Mouse (Mus musculus): Measurements from ENCODE around the gene 4930519G04Rik.
"Not testable (repeated sequence)": the region's sequence is repeated elsewhere in the genome, so short reads cannot be mapped to it uniquely, and the experiment has no call there.

Gene 4930519G04Rik

DNA sequence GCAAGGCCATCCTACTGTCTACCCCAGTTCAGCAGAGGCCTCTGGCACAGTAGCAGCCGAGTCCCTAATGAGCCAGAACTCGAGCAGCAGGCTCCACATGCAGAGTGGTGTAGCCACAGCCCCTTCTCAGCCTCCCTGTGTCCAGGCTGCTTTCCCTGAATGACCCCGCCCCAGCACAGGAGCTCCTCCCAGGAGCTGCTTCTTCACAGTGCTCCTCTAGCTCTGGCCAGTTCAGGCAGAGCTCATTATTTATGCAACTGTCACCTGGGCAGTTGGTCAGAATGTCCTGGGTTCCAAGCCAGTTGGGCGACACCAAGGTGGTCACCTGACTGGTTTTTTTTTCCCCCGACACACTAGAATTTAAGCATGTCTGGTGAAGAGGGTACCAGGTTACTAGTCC, at the start of gene 4930519G04Rik:
TSS of gene 4930519G04Rik (plus strand) at position 301 of the 400 bp plus-strand sequence.
- not testable (repeated sequence) for DNase-seq (ENCODE audit: low read depth in 2 of 2, low spot score in 2 of 2)

DNA sequence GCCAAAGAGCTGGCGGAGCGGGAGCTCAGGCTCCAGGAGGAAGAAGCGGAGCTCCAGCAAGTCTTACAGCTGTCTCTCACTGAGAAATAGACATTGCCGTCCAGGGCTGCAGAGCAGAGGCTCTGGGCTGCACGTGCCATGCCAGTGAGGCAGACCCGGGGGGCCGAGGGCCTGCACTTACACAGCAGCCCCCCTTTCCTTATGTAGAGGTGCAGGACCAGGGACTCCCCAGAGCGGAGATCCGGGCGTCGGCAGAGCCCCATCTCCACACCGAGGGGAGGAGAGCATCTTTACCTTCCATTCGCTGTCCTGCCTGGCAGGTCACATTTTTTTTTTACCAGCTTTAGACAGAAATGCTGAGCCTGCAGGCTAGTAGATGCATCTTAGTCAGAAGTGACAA, 49.1 kb upstream of the 4930519G04Rik start:
- DNase-seq (ENCODE audit: low read depth in 2 of 2, low spot score in 2 of 2): no peak

DNA sequence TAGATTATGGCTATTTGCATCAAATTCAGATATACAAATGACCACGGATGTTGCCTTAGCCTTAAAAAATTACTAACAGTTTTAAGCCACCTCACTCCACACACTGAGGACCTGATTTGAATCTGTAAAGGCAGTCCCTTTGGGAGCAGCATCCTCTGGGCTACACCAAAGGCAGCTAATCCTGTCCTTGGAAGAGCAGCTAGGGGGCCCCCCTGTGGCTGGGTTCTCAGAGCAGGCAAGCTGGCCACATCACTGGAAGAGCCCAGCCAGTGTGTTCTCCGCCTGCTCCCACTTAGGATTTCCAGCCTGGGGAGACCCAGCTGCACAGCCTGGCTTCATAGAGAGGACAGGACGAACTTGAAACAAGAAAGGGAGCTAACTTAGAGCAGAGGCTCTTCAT, 48.5 kb upstream of the 4930519G04Rik start:
- DNase-seq (ENCODE audit: low read depth in 2 of 2, low spot score in 2 of 2): no peak

DNA sequence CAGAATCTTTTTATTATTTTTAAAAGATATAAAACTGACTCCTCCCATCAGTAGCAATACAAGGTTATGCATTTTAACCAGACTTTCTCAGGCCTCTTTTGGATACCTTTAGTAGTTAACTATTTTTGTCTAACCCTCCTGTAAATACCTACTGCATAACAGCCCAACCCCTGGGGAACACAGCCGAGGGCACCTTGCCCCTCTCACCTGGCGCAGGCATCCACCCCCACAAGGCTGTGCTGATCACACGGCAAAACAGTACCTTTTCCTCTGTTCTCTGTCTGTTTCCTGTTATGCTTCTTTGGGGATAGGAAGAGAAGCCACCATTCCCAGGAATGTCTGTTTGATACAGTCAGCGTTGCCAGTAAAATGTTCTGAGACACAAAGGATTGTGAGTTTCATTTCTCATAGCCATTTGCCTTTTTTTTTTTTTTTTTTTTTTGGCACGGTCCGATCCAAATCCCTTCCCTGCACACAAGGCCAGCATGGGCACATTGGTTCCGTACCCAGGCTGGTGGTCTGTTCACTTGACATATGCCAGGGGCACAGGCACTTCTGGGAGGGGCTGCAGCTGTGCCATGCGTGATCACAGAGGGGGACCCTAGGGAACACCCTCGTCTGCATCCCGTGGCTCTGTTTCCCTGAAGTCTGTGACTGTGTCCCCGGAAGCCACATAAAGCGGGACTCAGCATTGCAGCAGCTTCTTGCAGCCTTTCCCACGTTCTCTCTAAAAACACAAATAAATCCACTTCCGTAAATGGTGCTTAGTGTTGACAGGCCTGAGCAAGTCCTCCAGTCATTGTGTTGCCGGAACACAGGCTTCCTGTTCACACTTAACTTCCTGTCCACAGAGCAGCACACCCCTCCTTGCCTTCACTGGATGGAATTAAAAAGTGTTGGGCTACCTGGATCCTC, 47.8 kb upstream of the 4930519G04Rik start:
- DNase-seq (ENCODE audit: low read depth in 2 of 2, low spot score in 2 of 2): peak; percentile 28 to 33

DNA sequence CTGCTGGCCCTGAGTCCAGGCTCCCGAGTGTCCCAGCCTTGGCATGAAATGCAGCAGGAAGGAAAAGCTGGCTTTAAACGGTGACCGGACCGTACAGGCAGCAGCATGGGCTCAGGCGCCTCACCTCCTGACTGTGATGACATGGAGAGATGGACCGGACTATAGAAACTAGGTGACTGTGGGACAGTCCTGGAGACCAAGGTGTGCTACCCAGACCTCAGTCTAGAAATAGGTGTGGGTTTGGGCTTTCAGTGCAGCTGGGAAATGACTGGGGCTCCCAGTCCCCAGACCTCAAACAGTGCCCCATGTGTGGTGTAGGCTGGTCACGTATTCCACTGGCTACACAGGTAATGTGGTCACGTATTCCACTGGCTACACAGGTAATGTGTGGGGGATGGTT, 46.8 kb upstream of the 4930519G04Rik start:
- DNase-seq (ENCODE audit: low read depth in 2 of 2, low spot score in 2 of 2): no peak

DNA sequence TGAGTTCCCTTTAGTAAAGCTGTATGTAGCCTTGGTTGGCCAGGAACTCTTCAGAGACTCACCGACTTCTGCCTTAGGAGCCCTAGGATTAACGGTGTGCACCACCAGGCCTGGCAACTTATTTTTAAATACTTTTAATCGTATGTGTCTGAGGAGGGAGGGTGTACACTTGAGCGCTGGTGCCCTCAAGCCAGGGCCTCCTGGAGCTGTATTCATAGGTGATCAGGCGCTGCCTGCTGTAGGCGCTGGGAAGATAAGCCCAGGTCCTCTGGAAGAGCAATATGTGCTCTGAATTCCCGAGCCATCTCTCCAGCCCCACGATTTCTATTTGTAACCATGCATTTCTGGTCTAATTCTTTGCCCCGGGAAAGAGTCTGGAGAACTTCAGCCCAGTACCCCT, 46.4 kb upstream of the 4930519G04Rik start:
- no peak for DNase-seq (ENCODE audit: low read depth in 2 of 2, low spot score in 2 of 2)

DNA sequence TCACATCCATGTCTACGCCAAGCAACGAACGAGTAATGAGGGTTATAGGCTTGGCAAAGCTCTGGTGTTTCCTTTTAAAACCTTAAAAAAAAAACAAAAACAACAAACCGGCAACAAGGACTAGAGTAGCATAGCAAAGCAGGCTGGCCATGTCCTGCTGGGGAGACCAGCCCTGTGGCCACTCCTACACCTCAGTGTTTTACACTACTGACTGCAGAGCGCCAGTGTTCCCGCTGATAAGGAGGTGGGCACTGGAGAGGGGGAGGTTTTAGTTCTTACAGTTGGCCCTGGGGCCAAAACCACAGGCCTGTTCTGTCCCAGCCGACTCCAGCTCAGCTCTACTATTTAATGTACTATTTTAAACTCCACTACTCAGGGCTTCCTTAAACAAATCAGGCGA, 46.0 kb upstream of the 4930519G04Rik start:
- DNase-seq (ENCODE audit: low read depth in 2 of 2, low spot score in 2 of 2): no peak

DNA sequence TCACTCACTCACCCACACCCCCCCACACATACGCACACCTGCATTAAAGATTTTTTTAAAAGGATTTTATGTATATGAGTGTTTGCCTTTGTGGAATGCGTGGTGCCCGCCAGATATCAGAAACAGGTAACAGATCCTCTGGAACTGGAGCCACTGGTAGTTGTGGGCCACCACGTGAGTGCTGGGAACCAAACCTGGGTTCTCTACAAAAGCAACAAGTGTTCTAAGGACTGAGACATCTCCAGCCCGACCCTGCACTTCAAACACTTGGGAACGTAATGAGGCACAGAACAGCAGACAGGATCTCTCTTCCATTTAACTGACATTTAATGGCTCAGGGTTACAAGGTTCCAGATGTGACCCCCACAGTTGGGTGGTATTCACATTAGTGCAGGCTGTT, 45.6 kb upstream of the 4930519G04Rik start:
- no peak for DNase-seq (ENCODE audit: low read depth in 2 of 2, low spot score in 2 of 2)

DNA sequence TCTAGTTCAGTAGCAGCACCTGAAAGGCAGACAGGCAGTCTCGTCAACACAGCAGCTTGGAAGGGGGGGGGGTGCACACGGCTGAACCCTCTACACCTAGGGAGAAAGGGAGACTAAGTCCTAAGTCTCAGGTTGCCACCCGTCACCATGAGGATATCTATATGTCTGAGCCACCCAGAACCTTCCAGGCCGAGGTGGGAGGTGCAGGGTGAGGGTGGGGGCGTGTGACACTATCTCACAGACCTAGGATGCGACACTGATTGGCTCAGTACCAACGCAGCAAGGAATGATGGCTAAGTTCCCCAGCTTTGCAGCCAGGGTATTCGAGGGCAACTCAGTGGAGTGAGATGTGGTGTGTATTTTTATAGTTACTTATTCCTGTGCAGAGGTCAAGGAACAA, 45.1 kb upstream of the 4930519G04Rik start:
- DNase-seq (ENCODE audit: low read depth in 2 of 2, low spot score in 2 of 2): no peak

DNA sequence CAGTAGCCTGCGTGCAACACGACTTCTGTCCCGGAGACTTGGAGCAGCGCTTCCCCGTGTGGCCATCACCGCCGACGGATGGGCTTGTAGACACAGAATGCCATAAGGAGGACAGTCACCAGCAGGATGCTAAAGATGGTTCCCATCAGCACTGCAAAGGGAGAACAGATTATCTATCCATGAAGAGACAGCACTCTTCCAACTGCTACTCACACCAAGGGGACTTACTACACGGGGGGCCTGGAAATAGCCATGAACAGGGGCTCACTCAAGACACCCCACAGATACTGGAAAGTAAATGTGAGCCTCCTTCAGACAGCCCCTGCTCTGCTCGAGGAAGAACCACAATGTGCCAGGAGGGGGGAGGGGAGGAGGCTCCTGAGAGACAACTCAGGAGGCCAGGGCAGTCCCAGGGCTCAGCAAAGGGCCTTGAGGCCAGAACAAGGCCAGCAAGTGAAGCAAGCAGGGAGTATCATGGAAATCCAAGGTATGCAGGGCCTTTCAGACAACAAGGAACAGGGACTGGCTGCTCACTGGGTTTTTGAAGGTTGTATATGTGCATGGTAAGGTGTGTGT, 44.2 kb upstream of the 4930519G04Rik start:
- DNase-seq (ENCODE audit: low read depth in 2 of 2, low spot score in 2 of 2): no peak

DNA sequence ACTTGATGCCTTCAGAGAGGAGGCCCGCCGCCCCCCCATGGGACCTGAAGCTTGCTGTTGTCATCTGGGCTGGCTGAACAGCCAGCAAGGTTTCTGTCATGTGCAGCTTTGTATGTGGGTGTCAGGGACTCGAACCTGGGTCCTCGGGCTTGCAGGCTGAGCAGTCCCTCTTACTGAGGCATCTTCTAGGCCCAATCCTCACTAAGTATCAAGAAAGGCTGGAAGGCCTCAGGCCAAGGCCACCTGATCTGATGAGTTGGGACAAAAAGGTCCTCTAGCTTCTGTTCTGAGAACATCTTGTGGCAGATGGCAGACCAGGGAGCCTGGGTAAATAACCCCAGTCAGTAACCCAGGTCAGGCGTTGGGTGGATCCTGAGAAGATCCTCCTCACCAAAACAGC, 43.6 kb upstream of the 4930519G04Rik start:
- no peak for DNase-seq (ENCODE audit: low read depth in 2 of 2, low spot score in 2 of 2)

DNA sequence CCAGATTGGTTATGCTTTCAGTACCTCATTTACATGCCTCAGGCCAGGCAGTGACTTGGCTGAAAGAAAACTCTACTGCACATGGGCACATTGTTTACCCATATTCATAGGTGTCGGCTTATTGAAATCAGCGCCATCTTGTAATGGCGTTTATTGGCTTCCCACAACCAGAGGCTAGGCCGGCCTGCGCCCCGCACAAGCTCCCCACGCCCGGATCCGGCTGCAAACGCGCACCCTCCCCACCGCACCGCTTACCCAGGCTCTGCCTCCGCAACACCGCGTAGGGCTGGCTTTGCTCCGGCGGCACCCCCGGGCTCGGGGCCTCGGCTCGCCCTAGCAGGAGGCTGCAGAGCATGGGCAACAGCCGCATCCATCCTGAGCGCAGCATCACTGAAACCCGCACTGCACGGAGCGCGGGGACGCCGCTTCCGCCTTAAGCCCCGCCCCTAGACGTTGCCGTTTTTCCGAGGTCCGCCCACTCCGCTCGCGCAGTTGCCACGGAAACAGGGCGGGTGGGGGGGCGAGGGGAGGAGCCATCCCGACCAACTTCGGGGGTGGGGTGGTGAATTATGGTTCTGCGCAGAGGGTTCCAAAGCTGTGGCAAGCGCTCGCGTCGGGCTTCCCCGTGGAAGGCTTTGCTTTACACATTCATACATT, 39.8 kb upstream of the 4930519G04Rik start:
- DNase-seq (ENCODE audit: low read depth in 2 of 2, low spot score in 2 of 2): peak; percentile 61 to 75

DNA sequence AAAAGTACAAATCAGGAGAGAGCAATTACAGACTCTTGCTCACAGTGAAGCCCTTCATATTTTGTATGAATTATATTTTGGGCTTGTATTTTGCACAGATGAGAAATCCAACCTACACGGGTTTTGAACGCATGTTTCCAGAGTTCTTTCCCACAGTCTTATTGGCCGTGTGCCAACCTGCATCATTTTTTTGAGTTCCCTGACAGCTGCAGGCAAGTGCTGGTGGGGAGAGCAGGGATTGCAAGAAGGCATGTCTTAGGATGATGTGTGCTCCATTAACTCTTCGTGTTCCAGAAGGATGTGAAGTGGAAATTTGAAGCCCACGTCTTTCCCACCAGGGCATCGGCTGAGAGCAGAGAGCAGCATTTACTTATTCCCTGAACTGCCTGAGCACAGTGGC, 36.9 kb upstream of the 4930519G04Rik start:
- DNase-seq (ENCODE audit: low read depth in 2 of 2, low spot score in 2 of 2): no peak

DNA sequence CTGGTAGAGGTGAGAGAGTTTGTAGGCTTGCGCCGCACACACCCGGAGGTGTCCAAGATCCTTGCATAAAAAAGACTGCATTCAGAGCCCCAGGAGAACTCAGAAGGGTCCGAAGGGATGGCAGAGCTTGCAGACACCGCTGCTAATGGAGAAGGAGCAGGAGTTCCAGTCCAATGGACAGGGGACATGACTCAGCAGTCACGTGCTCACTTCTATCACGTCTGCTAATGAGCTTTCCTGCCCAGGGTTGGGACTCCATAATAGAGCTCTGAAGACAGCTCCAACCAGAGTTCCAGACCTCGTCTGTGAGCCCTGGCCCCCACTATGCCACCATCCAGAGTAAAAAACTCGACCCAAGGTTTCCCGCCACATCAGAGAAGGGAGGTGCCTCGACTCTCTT, 35.3 kb upstream of the 4930519G04Rik start:
- no peak for DNase-seq (ENCODE audit: low read depth in 2 of 2, low spot score in 2 of 2)

DNA sequence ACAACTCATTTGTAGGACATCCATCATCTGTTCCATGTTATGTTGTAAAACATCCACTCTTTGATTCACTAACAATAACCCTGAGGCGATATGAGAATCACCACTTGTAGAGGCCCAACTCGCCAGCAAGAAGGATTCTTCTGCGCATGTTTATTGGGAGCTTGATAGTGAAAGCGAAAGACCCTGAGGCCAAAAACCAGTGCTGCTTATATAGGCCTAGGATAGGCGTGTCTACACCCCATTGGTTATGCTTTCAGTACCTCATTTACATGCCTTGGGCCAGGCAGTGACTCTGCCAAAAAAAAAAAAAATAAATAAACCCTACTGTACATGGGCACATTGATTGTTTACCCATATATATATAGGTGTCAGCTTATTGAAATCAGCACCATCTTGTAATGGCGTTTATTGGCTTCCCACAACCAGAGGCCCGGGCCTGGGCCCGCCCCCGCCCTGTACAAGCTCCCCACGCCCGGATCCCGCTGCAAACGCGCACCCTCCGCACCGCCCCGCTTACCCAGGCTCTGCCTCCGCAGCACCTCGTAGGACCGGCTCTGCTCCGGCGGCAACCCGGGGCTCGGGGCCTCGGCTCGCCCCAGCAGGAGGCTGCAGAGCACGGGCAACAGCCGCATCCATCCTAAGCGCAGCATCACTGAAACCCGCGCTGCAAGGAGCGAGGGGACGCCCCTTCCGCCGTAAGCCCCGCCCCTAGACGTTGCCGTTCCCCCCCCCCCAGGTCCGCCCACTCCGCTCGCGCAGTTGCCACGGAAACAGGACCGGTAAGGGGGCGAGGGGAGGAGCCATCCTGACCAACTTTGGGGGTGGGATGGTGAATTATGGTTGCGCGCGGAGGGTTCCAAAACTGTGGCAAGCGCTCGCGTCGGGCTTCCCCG, 30.4 kb upstream of the 4930519G04Rik start, which contains the start of gene 1500011B03Rik:
TSS of gene 1500011B03Rik (minus strand) at position 673 of the 893 bp plus-strand sequence.
- DNase-seq (ENCODE audit: low read depth in 2 of 2, low spot score in 2 of 2): peak in 1 of 2 experiments; percentile 44

DNA sequence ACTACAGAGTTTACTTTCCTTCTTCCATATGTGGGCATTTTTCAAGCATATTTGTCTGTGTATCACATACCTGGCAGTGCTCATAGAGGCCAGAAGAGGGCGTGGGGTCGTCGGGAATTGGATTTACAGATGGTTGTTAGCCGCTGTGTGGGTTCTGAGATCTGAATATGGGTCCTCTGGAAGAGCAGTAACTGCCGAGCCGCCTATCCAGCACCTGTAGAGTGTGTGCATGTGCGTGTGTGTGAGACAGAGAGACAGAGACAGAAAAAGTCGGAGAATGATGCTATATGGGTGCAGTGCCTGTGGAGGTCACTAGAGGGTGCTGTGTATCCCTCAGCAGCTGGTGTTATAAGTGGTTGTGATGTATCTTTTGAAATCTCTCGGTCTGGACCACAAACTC, 29.3 kb upstream of the 4930519G04Rik start:
- DNase-seq (ENCODE audit: low read depth in 2 of 2, low spot score in 2 of 2): peak; percentile 28 to 67

DNA sequence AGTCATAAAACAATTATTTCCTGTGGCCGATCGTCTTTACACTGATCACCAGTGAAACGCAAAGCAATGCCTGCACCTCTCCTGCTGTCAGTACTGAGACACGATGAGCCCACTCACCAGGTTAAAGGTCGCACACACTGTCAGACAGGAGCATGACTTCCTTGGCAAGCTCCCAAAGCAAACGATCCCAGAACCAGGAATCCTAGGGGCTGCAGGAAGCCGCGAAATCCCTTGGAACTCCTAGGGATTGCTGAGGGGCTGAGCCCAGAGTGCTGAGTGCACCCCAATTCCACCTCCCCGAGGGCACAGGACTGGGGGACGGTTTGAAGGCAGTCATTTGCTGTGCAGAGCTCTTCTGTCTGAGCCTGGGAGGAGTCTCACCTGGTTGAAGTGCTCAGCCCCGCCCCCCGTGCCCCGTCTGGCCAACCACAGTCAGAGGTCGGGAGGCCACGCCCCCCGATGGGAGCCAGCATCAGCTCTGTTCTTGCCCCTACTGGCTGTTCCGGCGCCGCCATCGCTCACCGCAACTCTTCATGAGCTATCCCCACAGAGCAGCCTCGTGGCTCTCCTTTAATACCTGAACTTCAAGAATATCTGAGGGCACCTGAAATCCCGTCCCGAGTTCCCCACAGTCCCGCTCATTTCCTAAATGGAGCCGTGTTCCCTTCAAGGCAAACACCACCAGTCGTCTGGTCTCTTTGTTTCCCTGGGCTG, 27.3 kb upstream of the 4930519G04Rik start:
- peak; percentile 74 to 79 for DNase-seq (ENCODE audit: low read depth in 2 of 2, low spot score in 2 of 2)

DNA sequence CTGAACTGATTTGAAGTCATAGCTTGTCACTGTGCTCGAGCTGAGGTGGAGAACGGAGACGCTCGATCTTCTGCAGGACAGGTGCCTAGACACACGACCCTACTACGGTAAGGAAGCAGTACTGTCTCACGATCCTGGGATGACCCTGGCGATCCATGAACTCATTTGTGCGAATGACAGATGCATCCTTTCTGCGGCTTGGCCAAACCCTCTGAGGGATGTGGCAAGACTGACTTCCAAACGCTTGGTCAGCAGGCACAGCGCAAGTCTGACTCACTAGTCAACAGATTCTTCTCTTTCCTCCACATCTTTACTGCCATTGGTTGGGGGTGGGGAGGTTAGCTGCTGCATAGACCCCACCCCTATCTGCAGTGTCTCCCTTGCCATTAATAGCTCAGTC, 26.0 kb upstream of the 4930519G04Rik start:
- no peak for DNase-seq (ENCODE audit: low read depth in 2 of 2, low spot score in 2 of 2)

DNA sequence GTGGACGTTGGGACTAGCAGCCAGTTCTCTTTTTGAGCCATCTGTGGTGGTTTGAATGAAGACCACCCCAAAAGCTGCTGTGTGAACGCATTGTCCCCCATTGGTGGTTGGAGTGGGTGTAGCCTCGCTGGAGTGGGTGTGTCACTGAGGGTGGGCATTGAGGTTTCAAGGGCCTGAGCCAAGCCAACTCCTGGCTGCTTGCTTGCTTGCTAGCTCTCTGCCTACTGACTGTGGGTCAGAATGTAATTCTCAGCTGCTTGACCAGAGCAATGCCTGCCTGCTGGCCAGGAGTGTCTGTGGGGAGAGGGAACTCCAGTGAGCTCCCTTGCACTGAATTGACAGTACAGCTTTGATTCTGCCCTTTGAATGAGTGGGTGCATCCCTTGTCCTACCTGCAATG, 23.7 kb upstream of the 4930519G04Rik start:
- DNase-seq (ENCODE audit: low read depth in 2 of 2, low spot score in 2 of 2): no peak

DNA sequence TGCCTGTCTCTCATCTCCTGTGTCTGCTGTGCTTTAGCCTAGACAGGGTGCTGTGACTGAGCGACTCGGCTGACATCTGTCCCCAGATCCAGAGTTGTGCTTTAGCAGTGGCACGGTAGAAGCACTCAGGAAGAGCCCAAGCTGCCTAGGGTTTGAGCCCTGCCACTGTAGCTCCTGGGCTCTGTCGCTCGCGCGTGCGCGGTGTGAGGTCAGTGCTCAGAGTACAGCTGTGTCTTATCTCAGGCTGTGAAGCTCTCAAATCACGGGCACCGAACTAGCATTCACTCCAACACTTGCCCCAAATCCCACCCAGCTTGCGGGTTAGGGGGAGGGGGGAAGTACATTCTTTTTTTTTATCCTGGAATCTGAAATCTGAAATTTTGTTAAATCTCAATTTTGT, 16.6 kb upstream of the 4930519G04Rik start:
- no peak for DNase-seq (ENCODE audit: low read depth in 2 of 2, low spot score in 2 of 2)

Measured in CD8-positive naive resting alpha-beta T cell, adult 2 months (primary cell).